ENCODE assay signal across 10 mouse cellular contexts in genomic region chr6:141250984-141251383, GRCm38 (mm10). TPM values are rescaled to one million over a fixed set of nuclear protein-coding genes. Genes with fewer than 3 reads are reported as not detected.
DNase-seq lines count a peak whose midpoint lies in the region; ATAC-seq lines count a peak whose summit lies in the region.
"Had no signal": no experiment of that assay in that cellular context is flagged by ENCODE, and none has a peak within 500 bp of the region (broad histone marks: within the 10 kb centered on the region; RNA-seq: fewer than 3 reads in every experiment).

No protein-coding gene starts in this region.

- H3K27me3 ChIP-seq in lung, embryonic 15.5 days = peaks cover 12% of the 10 kb centered on the region
- peaks cover 16% of the 10 kb centered on the region for H3K27me3 ChIP-seq in forebrain, embryonic 16.5 days (replicated peaks; ENCODE audit: control insufficient read depth, insufficient read depth, low read length)
- peaks cover 22% of the 10 kb centered on the region for H3K27me3 ChIP-seq in limb, embryonic 12.5 days
- H3K27me3 ChIP-seq in stomach, embryonic 14.5 days (ENCODE audit: control insufficient read depth, insufficient read depth, low read length) = no peaks in the 10 kb centered on the region

- H3K4me2 ChIP-seq in lung, embryonic 15.5 days = peak overlapping the region; percentile 95
- peak overlapping the region; percentile 96; the same call in 1 of the 2 replicates for H3K4me2 ChIP-seq in forebrain, embryonic 16.5 days (ENCODE audit: low read length)
- peak overlapping the region; percentile 88 for H3K4me2 ChIP-seq in limb, embryonic 12.5 days
- peak overlapping the region; percentile 56 for H3K4me2 ChIP-seq in stomach, embryonic 14.5 days (replicated peaks; ENCODE audit: low read depth, low read length)

- H3K4me1 ChIP-seq in lung, embryonic 15.5 days = peaks cover 19% of the 10 kb centered on the region
- peaks cover 13% of the 10 kb centered on the region for H3K4me1 ChIP-seq in forebrain, embryonic 16.5 days (replicated peaks; ENCODE audit: control insufficient read depth, insufficient read depth, low read length)
- peaks cover 50% of the 10 kb centered on the region for H3K4me1 ChIP-seq in limb, embryonic 12.5 days (replicated peaks)
- H3K4me1 ChIP-seq in stomach, embryonic 14.5 days (ENCODE audit: control insufficient read depth, insufficient read depth, low read length) = peaks cover 6% of the 10 kb centered on the region; the same call in 1 of the 2 replicates

- peak overlapping the region; percentile 65 for H3K4me3 ChIP-seq in lung, embryonic 15.5 days
- H3K4me3 ChIP-seq in forebrain, embryonic 16.5 days (replicated peaks; ENCODE audit: low read length) = peak overlapping the region; percentile 67
- peak overlapping the region; percentile 76 for H3K4me3 ChIP-seq in limb, embryonic 12.5 days (replicated peaks)
- H3K4me3 ChIP-seq in stomach, embryonic 14.5 days (ENCODE audit: low read depth, low read length) = peak overlapping the region; percentile 63

- no peaks in the 10 kb centered on the region for H3K9me3 ChIP-seq in lung, embryonic 15.5 days
- no peaks in the 10 kb centered on the region for H3K9me3 ChIP-seq in forebrain, embryonic 16.5 days (ENCODE audit: control insufficient read depth, low read length)
- no peaks in the 10 kb centered on the region for H3K9me3 ChIP-seq in limb, embryonic 12.5 days
- no peaks in the 10 kb centered on the region for H3K9me3 ChIP-seq in stomach, embryonic 14.5 days (ENCODE audit: control insufficient read depth, low read depth, low read length)

- DNase-seq in lung, postnatal 4 days = no peak
- no peak for DNase-seq in left cerebral cortex, postnatal 36 days (ENCODE audit: low spot score in 2 of 2)
- DNase-seq in layer of hippocampus, adult 9-11 months = no peak

- intact Hi-C loops in left cerebral cortex, postnatal 36 days (cut with DNase I) = no loop called here

- H3K36me3 ChIP-seq in lung, embryonic 15.5 days = no peaks in the 10 kb centered on the region; the same call in 1 of the 2 replicates
- H3K36me3 ChIP-seq in forebrain, embryonic 16.5 days (ENCODE audit: control insufficient read depth, insufficient read depth) = no peaks in the 10 kb centered on the region
- H3K36me3 ChIP-seq in limb, embryonic 12.5 days = no peaks in the 10 kb centered on the region
- H3K36me3 ChIP-seq in stomach, embryonic 14.5 days (ENCODE audit: control insufficient read depth, insufficient read depth, low read length) = no peaks in the 10 kb centered on the region

- ATAC-seq in lung, embryonic 15.5 days (ENCODE audit: borderline replicate concordance, extremely low read depth, low FRiP score, low TSS enrichment) = no peak
- ATAC-seq in forebrain, embryonic 16.5 days = no peak
- no peak for ATAC-seq in limb, embryonic 12.5 days (ENCODE audit: insufficient number of reproducible peaks, insufficient read depth, low FRiP score, low TSS enrichment, low read depth)
- no peak for ATAC-seq in stomach, embryonic 14.5 days (ENCODE audit: insufficient number of reproducible peaks, insufficient read depth, low FRiP score, low read depth)
- ATAC-seq: Patski had no signal

- 0 out of 2 replicates have a peak overlapping the region, but pooled peaks have one; percentile 10 for H3K9ac ChIP-seq in lung, embryonic 15.5 days
- no peak overlapping the region for H3K9ac ChIP-seq in forebrain, embryonic 16.5 days (replicated peaks; ENCODE audit: low read depth, low read length)
- peak overlapping the region; percentile 86 for H3K9ac ChIP-seq in limb, embryonic 12.5 days (replicated peaks)
- H3K9ac ChIP-seq in stomach, embryonic 14.5 days (replicated peaks; ENCODE audit: low read depth, low read length) = peak overlapping the region; percentile 80; the same call in 1 of the 2 replicates

- WGBS in lung, embryonic 15.5 days = 35% methylated on average over 6 of the region's 6 CpGs
- 60% methylated on average over 6 of the region's 6 CpGs for WGBS in forebrain, embryonic 16.5 days
- 42% methylated on average over 6 of the region's 6 CpGs for WGBS in limb, embryonic 12.5 days
- 35% methylated on average over 6 of the region's 6 CpGs for WGBS in stomach, embryonic 14.5 days

- no peak overlapping the region for H3K27ac ChIP-seq in lung, embryonic 15.5 days
- no peak overlapping the region for H3K27ac ChIP-seq in forebrain, embryonic 16.5 days (ENCODE audit: low read length)
- no peak overlapping the region for H3K27ac ChIP-seq in limb, embryonic 12.5 days
- no peak overlapping the region; the same call in 1 of the 2 replicates for H3K27ac ChIP-seq in stomach, embryonic 14.5 days (ENCODE audit: low read length)

RNA-seq across cellular contexts. Expression of gene Pde3a, which starts 1.9 kb away (rescaled TPM):
- polyA plus RNA-seq in lung, embryonic 15.5 days (2015; fragmentation: Nextera tagmentation; extraction: Ambion mirVana) = 4.6 and 5.0 TPM in 2 replicates
- 1.4 and 1.7 TPM in 2 replicates for polyA plus RNA-seq in forebrain, embryonic 16.5 days (2015; fragmentation: Nextera tagmentation; extraction: Ambion mirVana)
- 4.4 and 5.5 TPM in 2 replicates for polyA plus RNA-seq in limb, embryonic 12.5 days (2016; fragmentation: Nextera tagmentation; extraction: Ambion mirVana)
- 12.0 and 15.1 TPM in 2 replicates for polyA plus RNA-seq in stomach, embryonic 14.5 days (2014; fragmentation: Nextera tagmentation; extraction: Ambion mirVana)
- total RNA-seq in left cerebral cortex, postnatal 36 days (2021) = 1 to 10 TPM; 1.1 to 1.9 TPM
- total RNA-seq: granulocyte monocyte progenitor cell, adult 5-6 weeks; megakaryocyte-erythroid progenitor cell, adult 5-6 weeks had no signal
